Mouse (Mus musculus) heart, embryonic 15.5 days (tissue): ENCODE results near the gene Carmil1. TPM values are rescaled to one million over a fixed set of nuclear protein-coding genes. Genes with fewer than 3 reads are reported as not detected.

Source experiments
- ATAC-seq: fragments of 200-750 bp; cut with Nextera tagmentation; replicated peaks from 2 replicates; pipeline ENCODE4 v1.8.0; 2017; ENCODE audit warnings: low read depth, moderate TSS enrichment; ENCODE audit not compliant: insufficient number of reproducible peaks, insufficient read depth, low FRiP score
- H3K27ac ChIP-seq: fragments of 300-500 bp; sonication (generic); 2 replicates; pipeline ENCODE4 v1.5.1; 2015; ENCODE audit warnings: mild to moderate bottlenecking, inconsistent platforms
- H3K27me3 ChIP-seq: fragments of 300-500 bp; sonication (generic); 2 replicates; pipeline ENCODE4 v1.6.1; 2015; ENCODE audit warnings: inconsistent platforms
- H3K36me3 ChIP-seq: fragments of 300-500 bp; sonication (generic); 2 replicates; pipeline ENCODE4 v1.6.1; 2015; ENCODE audit warnings: mild to moderate bottlenecking, inconsistent platforms
- H3K4me1 ChIP-seq: fragments of 300-500 bp; sonication (generic); replicated peaks from 2 replicates; pipeline ENCODE4 v1.6.1; 2015; ENCODE audit warnings: inconsistent platforms
- H3K4me2 ChIP-seq: fragments of 300-500 bp; sonication (generic); 2 replicates; pipeline ENCODE4 v1.6.1; 2015; ENCODE audit warnings: inconsistent platforms, mild to moderate bottlenecking, moderate library complexity
- H3K4me3 ChIP-seq: fragments of 300-500 bp; sonication (generic); 2 replicates; pipeline ENCODE4 v1.5.1; 2015; ENCODE audit warnings: mild to moderate bottlenecking, inconsistent platforms
- H3K9ac ChIP-seq: fragments of 300-500 bp; sonication (generic); 2 replicates; pipeline ENCODE4 v1.6.1; 2015; ENCODE audit warnings: mild to moderate bottlenecking, inconsistent platforms
- H3K9me3 ChIP-seq: fragments of 300-500 bp; sonication (generic); replicated peaks from 2 replicates; pipeline ENCODE4 v1.6.1; 2016; ENCODE audit warnings: inconsistent platforms
- WGBS: fragments of 180-500 bp; shearing (Covaris S2); methylation state at CpG from one replicate; pipeline ENCODE4 v1.1.7; 2015; ENCODE audit warnings: mixed read lengths; 5-methylcytosine and 5-hydroxymethylcytosine counted together
- polyA plus RNA-seq: library from polyadenylated mRNA; unstranded; fragments of >200 nt; fragmentation: Nextera tagmentation; extraction: Ambion mirVana; gene quantifications from 2 replicates; pipeline ENCODE4 v1.2.1, GENCODE M21; 2015

Gene Carmil1
- polyA plus RNA-seq, 1 experiment from 2014 or later, result 6.7 TPM

DNA sequence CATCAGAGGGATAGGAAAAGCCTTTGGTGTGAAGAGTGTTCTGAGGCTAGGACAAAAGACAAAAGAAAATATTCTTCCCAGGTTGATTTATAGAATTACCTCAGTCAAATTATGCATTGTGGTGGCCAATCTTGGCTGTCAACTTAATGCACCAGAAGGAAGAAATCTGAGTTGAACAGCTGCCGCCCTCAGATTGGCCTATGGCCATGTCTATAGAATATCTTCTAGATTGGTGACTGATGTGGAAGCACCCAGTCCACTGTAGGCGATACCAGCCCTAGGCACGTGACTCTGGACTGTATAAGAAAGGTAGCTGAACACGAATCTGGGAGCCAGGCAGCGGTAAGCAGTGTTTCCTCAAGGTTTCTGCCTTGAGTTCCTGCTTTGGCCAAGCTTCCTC is 134.1 kb downstream of the Carmil1 start:
- 89% methylated on average over 5 of the region's 5 CpGs for WGBS

DNA sequence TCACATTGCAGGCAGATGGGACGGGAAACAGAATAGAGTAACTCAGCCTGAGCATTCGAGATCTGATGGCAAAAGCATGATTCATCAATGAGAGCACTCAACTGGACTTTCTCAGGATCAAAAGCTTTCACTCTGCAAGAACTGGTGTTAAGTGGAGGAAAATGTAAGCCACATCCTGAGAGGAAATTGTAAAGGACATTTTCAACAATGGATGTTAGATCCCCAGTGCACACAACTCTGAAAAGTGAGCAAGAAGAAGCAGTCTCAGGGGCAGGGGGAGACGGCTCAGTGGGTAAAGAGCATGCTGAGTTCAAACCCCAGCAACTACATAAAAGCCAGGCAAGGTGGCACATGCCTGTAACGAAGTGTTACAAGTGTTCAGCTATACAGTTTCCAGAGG is 135.7 kb downstream of the Carmil1 start:
- H3K4me3 ChIP-seq, result no peak overlapping the region
- H3K4me2 ChIP-seq, result no peak overlapping the region
- ATAC-seq, result no peak
- peaks cover 5% of the 10 kb centered on the region; the same call in 1 of the 2 replicates for H3K4me1 ChIP-seq
- peaks cover 29% of the 10 kb centered on the region for H3K27me3 ChIP-seq
- WGBS, result 51% methylated on average over 4 of the region's 4 CpGs
- no peak overlapping the region for H3K27ac ChIP-seq
- H3K36me3 ChIP-seq, result no peaks in the 10 kb centered on the region
- H3K9me3 ChIP-seq, result no peaks in the 10 kb centered on the region
- H3K9ac ChIP-seq, result no peak overlapping the region

More for the DNA sequence above, 134.1 kb downstream of the Carmil1 start:
- H3K4me2 ChIP-seq, result no peak overlapping the region
- no peaks in the 10 kb centered on the region for H3K9me3 ChIP-seq
- no peaks in the 10 kb centered on the region for H3K36me3 ChIP-seq
- no peak overlapping the region for H3K4me3 ChIP-seq
- peaks cover 26% of the 10 kb centered on the region; the same call in 1 of the 2 replicates for H3K27me3 ChIP-seq
- H3K27ac ChIP-seq, result no peak overlapping the region
- H3K9ac ChIP-seq, result no peak overlapping the region
- H3K4me1 ChIP-seq, result peaks cover 5% of the 10 kb centered on the region; the same call in 1 of the 2 replicates
- ATAC-seq, result no peak

DNA sequence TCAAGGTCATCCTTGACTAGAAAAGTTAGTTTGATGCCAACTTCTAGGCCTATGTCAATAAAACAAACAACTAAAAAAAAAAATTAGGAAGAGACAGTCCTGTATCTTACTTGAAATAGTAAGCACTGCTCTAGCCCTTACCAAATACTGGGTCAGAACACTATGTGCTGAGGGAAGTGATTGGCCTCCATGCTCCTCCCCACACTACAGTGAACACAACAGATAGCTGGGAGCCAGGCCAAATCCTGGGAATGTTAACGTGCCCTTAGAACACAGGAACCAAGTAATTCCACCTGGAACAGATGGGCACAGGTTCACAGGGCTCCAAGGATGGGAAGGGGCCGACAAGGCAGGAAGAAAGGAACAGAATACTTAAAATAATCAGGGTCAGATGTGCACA is 136.5 kb downstream of the Carmil1 start:
- H3K27me3 ChIP-seq, result peaks cover 34% of the 10 kb centered on the region
- 32% methylated on average over 2 of the region's 2 CpGs for WGBS
- ATAC-seq, result no peak
- H3K9ac ChIP-seq, result no peak overlapping the region
- H3K9me3 ChIP-seq, result no peaks in the 10 kb centered on the region
- H3K27ac ChIP-seq, result no peak overlapping the region
- H3K4me2 ChIP-seq, result no peak overlapping the region
- no peak overlapping the region for H3K4me3 ChIP-seq
- H3K36me3 ChIP-seq, result no peaks in the 10 kb centered on the region
- H3K4me1 ChIP-seq, result peaks cover 5% of the 10 kb centered on the region; the same call in 1 of the 2 replicates

DNA sequence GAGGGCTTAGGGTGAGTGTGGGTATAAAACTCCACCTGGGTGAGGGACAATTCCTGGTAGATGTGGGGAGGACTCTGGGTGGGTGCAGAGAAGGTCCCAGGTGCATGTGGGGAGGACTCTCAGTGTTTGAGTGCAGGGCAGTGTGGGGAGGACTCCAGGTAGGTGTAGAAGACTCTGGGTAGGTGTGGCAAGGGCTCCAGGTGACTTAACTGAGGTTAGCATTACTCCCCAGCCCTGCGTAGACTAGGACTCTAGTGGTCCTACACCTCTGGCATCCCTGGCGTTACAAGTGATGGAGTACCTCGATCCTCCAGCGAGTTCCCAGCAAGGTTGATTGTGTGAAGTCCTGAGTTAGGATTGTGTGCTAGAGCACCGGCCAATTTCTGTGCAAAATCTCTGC is 143.8 kb downstream of the Carmil1 start:
- Histone ChIP-seq H3K4me1 (peaks cover under 1% of the 10 kb centered on the region; the same call in 1 of the 2 replicates), H3K36me3 (no peaks in the 10 kb centered on the region), H3K9ac (no peak overlapping the region), H3K27ac (no peak overlapping the region), H3K4me3 (no peak overlapping the region), H3K4me2 (no peak overlapping the region), H3K27me3 (peaks cover 51% of the 10 kb centered on the region), H3K9me3 (no peaks in the 10 kb centered on the region)
- no peak for ATAC-seq
- WGBS, result 87% methylated on average over 5 of the region's 5 CpGs

DNA sequence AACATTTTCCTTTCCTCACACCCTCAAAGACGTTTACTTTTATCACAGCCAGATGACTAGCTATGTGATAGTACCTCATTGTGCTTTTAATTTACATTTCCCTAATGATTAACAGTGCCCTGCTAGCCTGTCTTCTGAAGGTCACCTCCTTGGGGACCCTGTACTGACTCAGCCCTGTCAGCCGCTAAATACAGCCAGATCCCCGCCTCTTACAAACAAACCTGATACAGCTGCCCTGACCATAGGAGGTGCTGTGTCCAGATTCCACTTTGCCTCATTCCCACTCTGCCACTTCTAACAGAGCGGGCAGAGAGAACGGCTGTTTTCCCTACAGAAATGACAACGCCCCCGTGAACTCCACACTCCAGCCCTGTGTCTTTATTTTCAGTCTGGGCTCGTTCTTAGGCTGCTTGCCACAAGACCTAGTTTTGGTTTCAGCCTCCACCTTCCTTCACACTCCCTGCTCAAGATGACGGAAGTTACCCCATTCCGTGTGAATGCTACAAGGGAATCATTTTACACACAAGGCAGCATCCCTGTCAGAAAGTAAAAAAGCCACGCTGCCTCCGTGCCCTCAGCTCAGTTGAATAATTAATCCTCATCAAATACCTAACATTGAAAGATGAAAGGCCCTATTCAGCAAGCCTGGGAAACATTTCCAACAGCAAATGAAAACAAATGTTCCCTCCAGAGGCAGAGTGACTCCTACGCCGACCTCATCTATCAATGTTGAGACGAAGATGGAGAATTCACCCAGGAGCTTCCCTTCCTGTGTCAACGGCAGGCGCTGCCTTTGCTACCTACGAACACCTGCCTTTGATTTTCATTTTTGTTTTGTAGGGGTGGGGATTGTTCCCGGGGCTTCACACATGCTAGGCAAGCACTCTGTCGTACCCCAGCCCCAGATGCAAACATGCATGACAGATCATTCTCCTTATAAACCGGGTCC is 145.0 kb downstream of the Carmil1 start:
- Histone ChIP-seq H3K9me3 (no peaks in the 10 kb centered on the region), H3K27me3 (peaks cover 53% of the 10 kb centered on the region), H3K36me3 (no peaks in the 10 kb centered on the region), H3K27ac (no peak overlapping the region), H3K4me1 (no peaks in the 10 kb centered on the region), H3K4me2 (no peak overlapping the region), H3K4me3 (no peak overlapping the region), H3K9ac (no peak overlapping the region)
- ATAC-seq, result no peak
- WGBS, result 54% methylated on average over 21 of the region's 21 CpGs

DNA sequence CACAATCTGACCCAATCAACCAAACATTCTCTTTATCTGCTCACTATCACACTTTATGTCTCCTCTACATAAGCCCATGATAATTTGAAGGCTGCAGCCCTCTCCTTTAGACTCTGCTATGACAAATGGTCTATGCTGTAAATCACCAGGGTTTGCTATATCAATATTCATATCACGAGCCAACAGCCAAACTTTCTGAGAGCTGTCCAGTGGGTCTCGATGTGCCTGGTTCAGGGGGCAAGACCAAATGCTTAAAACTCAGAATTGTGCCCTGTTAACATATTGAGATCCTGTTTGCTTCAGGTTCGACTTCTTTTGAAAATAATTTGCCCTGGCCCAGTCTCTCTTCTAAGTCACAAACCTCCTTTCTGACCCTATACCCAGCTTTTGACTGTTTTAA is 147.7 kb downstream of the Carmil1 start:
- H3K27me3 ChIP-seq, result peaks cover 38% of the 10 kb centered on the region
- 80% methylated on average over 3 of the region's 3 CpGs for WGBS
- no peak overlapping the region for H3K4me3 ChIP-seq
- ATAC-seq, result no peak
- no peaks in the 10 kb centered on the region for H3K9me3 ChIP-seq
- no peaks in the 10 kb centered on the region for H3K4me1 ChIP-seq
- H3K4me2 ChIP-seq, result no peak overlapping the region
- no peaks in the 10 kb centered on the region for H3K36me3 ChIP-seq
- no peak overlapping the region for H3K27ac ChIP-seq
- H3K9ac ChIP-seq, result no peak overlapping the region

DNA sequence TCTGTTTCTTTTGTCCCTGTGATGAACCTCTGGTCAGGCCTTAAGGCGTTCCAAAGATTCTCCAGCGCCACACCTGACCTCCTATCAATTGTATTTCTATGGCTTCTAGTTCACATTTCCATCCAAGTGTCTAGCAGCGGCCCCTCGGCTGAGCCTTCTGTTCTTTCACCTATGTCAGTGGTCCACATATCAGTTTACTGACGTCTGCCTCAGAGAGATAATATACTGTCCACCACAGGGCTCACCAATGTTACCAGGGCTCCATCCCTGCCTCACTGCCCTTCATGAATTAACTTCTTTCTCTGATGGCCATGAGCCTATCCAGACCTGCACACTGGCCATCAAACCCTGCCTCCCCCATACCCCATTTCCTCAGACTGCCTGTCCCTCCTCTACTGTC is 149.3 kb downstream of the Carmil1 start:
- H3K4me3 ChIP-seq, result no peak overlapping the region
- no peaks in the 10 kb centered on the region for H3K36me3 ChIP-seq
- no peak overlapping the region for H3K9ac ChIP-seq
- H3K4me1 ChIP-seq, result no peaks in the 10 kb centered on the region
- H3K27ac ChIP-seq, result no peak overlapping the region
- H3K27me3 ChIP-seq, result peaks cover 27% of the 10 kb centered on the region
- H3K4me2 ChIP-seq, result no peak overlapping the region
- WGBS, result 74% methylated on average over 5 of the region's 5 CpGs
- no peaks in the 10 kb centered on the region for H3K9me3 ChIP-seq
- ATAC-seq, result no peak

DNA sequence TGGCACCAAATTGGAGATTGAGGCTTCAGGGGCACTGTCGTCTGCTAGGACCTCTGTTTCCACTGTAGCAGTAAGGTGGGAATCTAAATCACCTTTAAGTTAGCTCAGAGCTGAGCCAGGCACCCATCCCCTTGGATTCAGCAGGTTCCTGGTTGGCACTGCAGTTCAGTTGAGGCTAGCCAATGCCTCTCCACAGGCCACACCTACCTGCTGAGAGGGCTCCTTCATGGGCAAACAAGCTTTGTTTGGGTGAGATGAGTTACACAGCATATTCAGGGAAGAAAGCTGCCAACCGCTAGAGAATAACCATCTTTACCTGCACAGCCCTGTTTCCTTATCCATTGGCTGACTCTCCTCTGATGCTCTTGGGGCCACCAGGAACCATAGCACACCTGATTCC is 149.9 kb downstream of the Carmil1 start:
- Histone ChIP-seq H3K4me2 (no peak overlapping the region), H3K4me1 (no peaks in the 10 kb centered on the region), H3K27me3 (peaks cover 24% of the 10 kb centered on the region), H3K4me3 (no peak overlapping the region), H3K9me3 (no peaks in the 10 kb centered on the region), H3K9ac (no peak overlapping the region), H3K27ac (no peak overlapping the region), H3K36me3 (no peaks in the 10 kb centered on the region)
- 84% methylated on average over 2 of the region's 2 CpGs for WGBS
- ATAC-seq, result no peak

DNA sequence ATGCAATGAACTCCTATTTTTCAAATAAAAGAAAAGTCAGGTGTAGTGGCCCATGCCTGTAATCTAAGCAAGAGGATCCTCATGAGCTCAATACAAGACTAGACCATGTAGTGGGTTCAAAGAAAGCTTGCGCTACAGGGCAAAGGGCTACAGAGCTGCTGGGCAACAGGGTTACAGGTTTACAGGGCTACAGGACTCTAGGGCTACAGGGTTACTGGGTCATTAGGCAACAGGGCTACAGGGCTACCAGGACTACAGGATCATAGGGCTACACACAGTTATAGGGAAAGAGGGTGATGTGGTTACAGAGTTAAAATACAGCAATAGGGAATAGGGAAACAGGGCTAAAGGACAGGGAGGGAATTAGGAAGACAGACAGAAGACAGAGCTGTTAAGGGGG is 151.9 kb downstream of the Carmil1 start:
- H3K36me3 ChIP-seq, result no peaks in the 10 kb centered on the region
- 97% methylated on average over 1 of the region's 1 CpGs for WGBS
- H3K4me2 ChIP-seq, result no peak overlapping the region
- H3K27ac ChIP-seq, result no peak overlapping the region
- peaks cover 24% of the 10 kb centered on the region for H3K27me3 ChIP-seq
- no peak overlapping the region for H3K9ac ChIP-seq
- H3K4me3 ChIP-seq, result no peak overlapping the region
- ATAC-seq, result no peak
- no peaks in the 10 kb centered on the region for H3K9me3 ChIP-seq
- H3K4me1 ChIP-seq, result no peaks in the 10 kb centered on the region

DNA sequence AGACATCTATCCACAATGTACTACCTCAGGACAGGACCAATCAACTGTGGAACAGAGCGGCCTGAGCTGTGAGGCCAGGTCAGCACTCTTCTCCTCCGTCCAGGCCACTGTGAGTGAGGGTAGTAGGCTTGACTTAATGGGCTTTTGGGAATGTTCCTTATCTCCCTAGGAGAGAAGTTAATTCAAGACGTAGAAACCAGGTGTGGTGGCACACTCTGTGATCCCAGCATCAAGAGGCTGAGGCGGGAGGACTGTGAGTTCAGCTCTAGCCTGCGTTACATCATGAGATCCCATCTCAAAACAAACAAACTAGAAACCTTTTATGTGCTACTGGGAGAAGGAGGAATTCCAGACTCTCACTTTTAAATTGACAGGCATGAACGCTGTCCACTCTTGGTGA is 154.7 kb downstream of the Carmil1 start:
- WGBS, result 59% methylated on average over 6 of the region's 6 CpGs
- no peak for ATAC-seq
- Histone ChIP-seq H3K36me3 (no peaks in the 10 kb centered on the region), H3K4me3 (no peak overlapping the region), H3K27me3 (peaks cover 6% of the 10 kb centered on the region; the same call in 1 of the 2 replicates), H3K27ac (no peak overlapping the region), H3K9me3 (no peaks in the 10 kb centered on the region), H3K9ac (no peak overlapping the region), H3K4me1 (no peaks in the 10 kb centered on the region), H3K4me2 (no peak overlapping the region)

DNA sequence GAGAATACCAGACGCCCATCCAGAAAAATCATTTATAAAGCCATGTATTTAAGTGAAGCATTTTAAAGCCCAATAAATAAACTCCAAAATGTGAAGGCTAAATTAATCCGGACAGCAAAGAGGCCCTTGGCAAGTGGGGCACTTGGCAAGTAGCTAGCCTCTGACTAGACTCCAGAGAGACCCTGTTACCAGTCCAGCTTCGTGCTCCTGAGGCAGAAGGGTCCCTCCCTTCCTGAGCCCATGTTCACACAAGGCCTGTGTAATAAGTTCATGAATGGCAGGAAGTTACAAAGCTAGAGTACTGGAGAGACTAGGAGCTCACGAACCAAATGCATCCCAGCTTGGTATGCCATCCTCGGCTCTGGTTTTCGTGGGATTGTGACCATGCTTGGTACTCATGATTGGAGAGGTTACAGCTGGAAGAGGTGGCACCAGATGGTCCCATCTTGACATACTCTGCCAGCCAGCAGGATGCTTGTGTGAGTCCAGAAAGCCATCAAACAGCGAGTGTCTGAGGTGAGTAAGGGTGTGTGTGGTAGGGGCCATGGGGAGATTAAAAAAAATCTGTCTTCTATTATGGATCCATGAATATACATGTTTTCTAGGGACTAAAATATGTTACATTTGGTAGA is 163.3 kb downstream of the Carmil1 start:
- no peak overlapping the region for H3K4me2 ChIP-seq
- H3K36me3 ChIP-seq, result no peaks in the 10 kb centered on the region
- H3K27ac ChIP-seq, result no peak overlapping the region
- no peaks in the 10 kb centered on the region for H3K9me3 ChIP-seq
- no peak for ATAC-seq
- no peaks in the 10 kb centered on the region for H3K27me3 ChIP-seq
- WGBS, result 74% methylated on average over 7 of the region's 7 CpGs
- H3K4me3 ChIP-seq, result no peak overlapping the region
- no peak overlapping the region for H3K9ac ChIP-seq
- no peaks in the 10 kb centered on the region for H3K4me1 ChIP-seq
